Mouse (Mus musculus): Measurements from ENCODE around the gene Farp2. TPM values are rescaled to one million over a fixed set of nuclear protein-coding genes. Genes with fewer than 3 reads are reported as not detected.
A peak's percentile ranks its signal among the peaks of the same experiment; 100 is the strongest.

Farp2 gene
- polyA plus RNA-seq, 1 experiment from 2014 or later: 3.4 TPM

DNA sequence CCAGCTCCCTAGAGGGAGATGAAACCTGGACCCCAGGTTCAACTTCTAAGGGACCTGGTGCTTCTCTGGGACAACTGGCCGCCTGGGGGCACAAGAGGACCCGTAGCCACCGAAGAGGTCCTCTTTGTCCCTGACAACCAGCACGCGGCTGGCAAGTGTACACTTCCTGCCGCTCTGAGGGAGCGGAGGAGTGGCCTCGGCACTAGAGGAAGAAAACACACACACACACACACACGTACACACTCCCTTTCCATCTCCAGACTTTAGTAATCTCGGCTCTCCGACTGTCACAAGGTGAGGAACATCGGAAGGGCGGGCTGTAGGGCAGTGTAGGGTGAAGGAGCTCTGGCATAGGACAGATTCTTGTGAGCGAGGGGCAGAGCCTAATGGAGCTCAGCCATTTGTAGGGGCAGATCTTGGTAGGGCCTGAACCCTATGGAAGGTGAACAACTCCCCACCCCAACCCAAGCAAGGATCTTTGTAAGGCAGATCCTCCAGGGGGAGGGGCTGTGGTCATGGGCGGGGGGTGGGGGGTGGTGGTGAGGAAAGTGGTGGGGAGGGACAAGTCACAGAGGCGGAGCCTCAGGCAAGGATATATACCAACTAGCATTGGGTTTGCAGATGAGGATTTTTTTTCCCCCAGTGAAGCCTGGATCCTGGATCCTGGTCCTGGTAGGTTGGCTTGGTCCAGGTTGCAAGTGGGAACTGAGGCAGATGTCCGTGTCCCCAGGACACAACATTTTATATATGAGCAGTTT is 157.1 kb downstream of the Farp2 start:
- Histone ChIP-seq H3K27ac (ENCODE audit: low read length) (peak overlapping the region; percentile 73), H3K36me3 (ENCODE audit: insufficient read depth, low read length) (no peaks in the 10 kb centered on the region), H3K4me1 (ENCODE audit: insufficient read depth, low read depth, low read length) (peaks cover 10% of the 10 kb centered on the region; the same call in 1 of the 2 replicates), H3K9ac (replicated peaks; ENCODE audit: low read depth) (no peak overlapping the region; the same call in 1 of the 2 replicates), H3K4me3 (ENCODE audit: low read depth, low read length) (peak overlapping the region; percentile 37), H3K4me2 (replicated peaks; ENCODE audit: low read depth, low read length) (peak overlapping the region; percentile 67), H3K9me3 (ENCODE audit: low read length) (no peaks in the 10 kb centered on the region), H3K27me3 (replicated peaks; ENCODE audit: insufficient read depth, low read length) (no peaks in the 10 kb centered on the region)
- ATAC-seq (peak; percentile 93), DNase-seq (ENCODE audit: low spot score) (peak; percentile 96)
- peak; percentile 94 for TF ChIP-seq CTCF (IDR thresholded peaks at IDR 0.05)
- no peak for TF ChIP-seq EP300 (IDR thresholded peaks at IDR 0.05)
- 7% methylated on average over 17 of the region's 17 CpGs for WGBS

DNA sequence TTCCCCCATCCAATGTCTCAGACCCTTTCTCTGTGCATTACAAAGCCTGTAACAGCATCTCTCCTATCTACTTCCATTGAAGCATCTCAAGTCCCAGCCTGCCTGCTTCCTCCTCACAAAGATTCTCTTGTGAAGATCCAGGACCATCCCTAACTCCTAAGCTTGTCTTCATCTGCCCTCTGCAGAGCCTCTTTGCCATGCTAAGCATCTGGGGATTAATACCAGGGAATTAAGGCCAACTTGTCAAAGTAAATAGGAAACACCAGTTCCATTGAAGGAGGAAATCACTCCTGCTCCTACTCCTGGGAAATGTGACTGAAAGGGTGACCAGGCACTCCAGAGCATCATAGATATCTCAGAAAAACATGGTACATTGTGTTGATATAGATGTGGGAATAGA is 158.1 kb downstream of the Farp2 start:
- no peaks in the 10 kb centered on the region for H3K36me3 ChIP-seq (ENCODE audit: insufficient read depth, low read length)
- no peaks in the 10 kb centered on the region for H3K9me3 ChIP-seq (ENCODE audit: low read length)
- peaks cover 10% of the 10 kb centered on the region; the same call in 1 of the 2 replicates for H3K4me1 ChIP-seq (ENCODE audit: insufficient read depth, low read depth, low read length)
- no peak overlapping the region for H3K27ac ChIP-seq (ENCODE audit: low read length)
- H3K9ac ChIP-seq (replicated peaks; ENCODE audit: low read depth): no peak overlapping the region
- no peak overlapping the region for H3K4me2 ChIP-seq (replicated peaks; ENCODE audit: low read depth, low read length)
- H3K27me3 ChIP-seq (replicated peaks; ENCODE audit: insufficient read depth, low read length): no peaks in the 10 kb centered on the region
- H3K4me3 ChIP-seq (ENCODE audit: low read depth, low read length): no peak overlapping the region
- DNase-seq (ENCODE audit: low spot score) (no peak), ATAC-seq (no peak)
- TF ChIP-seq CTCF (IDR thresholded peaks at IDR 0.05) (no peak), EP300 (IDR thresholded peaks at IDR 0.05) (no peak)

Other genes starting within 250 kb of the Farp2 start
- gene Mterf4, start 206.2 kb upstream of the Farp2 start, polyA plus RNA-seq (2015; fragmentation: Nextera tagmentation; extraction: Ambion mirVana): 18.9 and 23.0 TPM in 2 replicates
- gene Ppp1r7, start 169.2 kb upstream of the Farp2 start, polyA plus RNA-seq (2015; fragmentation: Nextera tagmentation; extraction: Ambion mirVana): 28.6 and 31.4 TPM in 2 replicates
- gene Pask, start 168.6 kb upstream of the Farp2 start, polyA plus RNA-seq (2015; fragmentation: Nextera tagmentation; extraction: Ambion mirVana): 1.4 and 1.8 TPM in 2 replicates
- gene Ano7, start 138.1 kb upstream of the Farp2 start, polyA plus RNA-seq (2015; fragmentation: Nextera tagmentation; extraction: Ambion mirVana): 0.06 TPM in 1 of 2 replicates, not detected in the other
- gene Hdlbp, start 33.3 kb upstream of the Farp2 start, polyA plus RNA-seq (2015; fragmentation: Nextera tagmentation; extraction: Ambion mirVana): 172 and 175 TPM in 2 replicates
- gene Stk25, start 146.6 kb downstream of the Farp2 start, polyA plus RNA-seq (2015; fragmentation: Nextera tagmentation; extraction: Ambion mirVana): 140 and 148 TPM in 2 replicates
- gene Bok, start 173.6 kb downstream of the Farp2 start, polyA plus RNA-seq (2015; fragmentation: Nextera tagmentation; extraction: Ambion mirVana): 30.9 and 31.2 TPM in 2 replicates
- gene Atg4b, start 239.4 kb downstream of the Farp2 start, polyA plus RNA-seq (2015; fragmentation: Nextera tagmentation; extraction: Ambion mirVana): 54.2 and 66.1 TPM in 2 replicates
- gene Thap4, start 242.8 kb downstream of the Farp2 start, polyA plus RNA-seq (2015; fragmentation: Nextera tagmentation; extraction: Ambion mirVana): 34.4 and 37.6 TPM in 2 replicates

Measured in lung, postnatal 0 days (tissue).